Mouse (Mus musculus) hindbrain, embryonic 13.5 days (tissue): Measurements from ENCODE around the gene Sarnp. TPM values are rescaled to one million over a fixed set of nuclear protein-coding genes. Genes with fewer than 3 reads are reported as not detected.
A peak's percentile ranks its signal among the peaks of the same experiment; 100 is the strongest.

Source experiments
- ATAC-seq: fragments of 200-750 bp; cut with Nextera tagmentation; 2 replicates; pipeline ENCODE4 v1.8.0; 2017; ENCODE audit warnings: moderate TSS enrichment; ENCODE audit not compliant: low FRiP score
- H3K27ac ChIP-seq: fragments of 300-500 bp; sonication (generic); 2 replicates; pipeline ENCODE4 v1.5.1; 2015; ENCODE audit warnings: inconsistent platforms, mild to moderate bottlenecking, moderate library complexity
- H3K27me3 ChIP-seq: fragments of 300-500 bp; sonication (generic); 2 replicates; pipeline ENCODE4 v1.6.1; 2015; ENCODE audit warnings: mild to moderate bottlenecking, inconsistent platforms
- H3K36me3 ChIP-seq: fragments of 300-500 bp; sonication (generic); 2 replicates; pipeline ENCODE4 v1.6.1; 2015; ENCODE audit warnings: mild to moderate bottlenecking, inconsistent platforms
- H3K4me1 ChIP-seq: fragments of 300-500 bp; sonication (generic); replicated peaks from 2 replicates; pipeline ENCODE4 v1.6.1; 2015; ENCODE audit warnings: inconsistent platforms
- H3K4me2 ChIP-seq: fragments of 300-500 bp; sonication (generic); 2 replicates; pipeline ENCODE4 v1.6.1; 2015; ENCODE audit warnings: inconsistent platforms, mild to moderate bottlenecking, moderate library complexity
- H3K4me3 ChIP-seq: fragments of 300-500 bp; sonication (generic); 2 replicates; pipeline ENCODE4 v1.5.1; 2015; ENCODE audit warnings: mild to moderate bottlenecking, inconsistent platforms
- H3K9ac ChIP-seq: fragments of 300-500 bp; sonication (generic); 2 replicates; pipeline ENCODE4 v1.6.1; 2015; ENCODE audit warnings: mild to moderate bottlenecking, inconsistent platforms
- H3K9me3 ChIP-seq: fragments of 300-500 bp; sonication (generic); 2 replicates; pipeline ENCODE4 v1.6.1; 2016; ENCODE audit warnings: inconsistent platforms
- WGBS: fragments of 180-500 bp; shearing (Covaris S2); methylation state at CpG from one replicate; pipeline ENCODE4 v1.1.7; 2015; 5-methylcytosine and 5-hydroxymethylcytosine counted together
- polyA plus RNA-seq: library from polyadenylated mRNA; unstranded; fragments of >200 nt; fragmentation: Nextera tagmentation; extraction: Ambion mirVana; gene quantifications from 2 replicates; pipeline ENCODE4 v1.2.1, GENCODE M21; 2015

The Sarnp gene
- polyA plus RNA-seq, 1 experiment from 2014 or later, result 190 TPM

GRCm38 (mm10) chr10:128922822-128923012, 105.6 kb downstream of the Sarnp start, which contains the start of gene Rdh5:
Gene Rdh5, minus strand, starts transcription at chr10:128922888.
- ATAC-seq, result no peak
- 13% methylated on average over 1 of the region's 1 CpGs for WGBS
- H3K27me3 ChIP-seq, result peaks cover 11% of the 10 kb centered on the region; the same call in 1 of the 2 replicates
- H3K4me3 ChIP-seq, result peak within 1 kb of the TSS; percentile 84
- H3K4me1 ChIP-seq, result peaks cover 61% of the 10 kb centered on the region
- H3K27ac ChIP-seq, result peak within 1 kb of the TSS; percentile 95
- H3K4me2 ChIP-seq, result peak within 1 kb of the TSS; percentile 71
- H3K9me3 ChIP-seq, result no peaks in the 10 kb centered on the region
- peak within 1 kb of the TSS; percentile 91 for H3K9ac ChIP-seq
- peaks cover 16% of the 10 kb centered on the region for H3K36me3 ChIP-seq

- WGBS, result under 1% methylated on average over 42 of the region's 42 CpGs
- H3K36me3 ChIP-seq, result peaks cover 12% of the 10 kb centered on the region
Observed at GRCm38 (mm10) chr10:128923013-128923691, 106.0 kb downstream of the Sarnp start.

GRCm38 (mm10) chr10:128923935-128924334, 106.8 kb downstream of the Sarnp start, which contains the start of gene Bloc1s1:
Gene Bloc1s1, minus strand, starts transcription at chr10:128924035.
- H3K4me3 ChIP-seq, result peak within 1 kb of the TSS; percentile 84
- peaks cover 23% of the 10 kb centered on the region for H3K27me3 ChIP-seq
- H3K36me3 ChIP-seq, result peaks cover 5% of the 10 kb centered on the region
- H3K9me3 ChIP-seq, result no peaks in the 10 kb centered on the region
- H3K27ac ChIP-seq, result peak within 1 kb of the TSS; percentile 95
- peak within 1 kb of the TSS; percentile 71 for H3K4me2 ChIP-seq
- ATAC-seq, result no peak
- peak within 1 kb of the TSS; percentile 91 for H3K9ac ChIP-seq
- H3K4me1 ChIP-seq, result peaks cover 56% of the 10 kb centered on the region
- WGBS, result 69% methylated on average over 9 of the region's 9 CpGs

More at GRCm38 (mm10) chr10:128923013-128923691, 106.0 kb downstream of the Sarnp start:
- Histone ChIP-seq H3K9me3 (no peaks in the 10 kb centered on the region), H3K27me3 (peaks cover 15% of the 10 kb centered on the region), H3K4me3 (peak overlapping the region; percentile 84), H3K4me2 (peak overlapping the region; percentile 71), H3K4me1 (peaks cover 57% of the 10 kb centered on the region), H3K9ac (peak overlapping the region; percentile 91), H3K27ac (peak overlapping the region; percentile 95)
- ATAC-seq, result peak; percentile 96

Other genes with a start within 250 kb of the Sarnp start
- 3.0 and 3.5 TPM in 2 replicates for gene Erbb3, start 227.7 kb upstream of the Sarnp start, polyA plus RNA-seq
- gene Rps26, start 190.6 kb upstream of the Sarnp start, polyA plus RNA-seq, result 482 and 485 TPM in 2 replicates
- gene Ikzf4, start 171.3 kb upstream of the Sarnp start, polyA plus RNA-seq, result 14.6 and 15.2 TPM in 2 replicates
- 14.4 and 14.6 TPM in 2 replicates for gene Suox, start 143.3 kb upstream of the Sarnp start, polyA plus RNA-seq
- 99.1 and 101 TPM in 2 replicates for gene Rab5b, start 121.1 kb upstream of the Sarnp start, polyA plus RNA-seq
- gene Pmel, start 113.1 kb upstream of the Sarnp start, polyA plus RNA-seq, result 0.32 and 0.70 TPM in 2 replicates
- 26.0 and 26.7 TPM in 2 replicates for gene Cdk2, start 112.3 kb upstream of the Sarnp start, polyA plus RNA-seq
- 6.5 and 7.0 TPM in 2 replicates for gene Dgka, start 72.5 kb upstream of the Sarnp start, polyA plus RNA-seq
- gene Pym1, start 69.4 kb upstream of the Sarnp start, polyA plus RNA-seq, result 46.5 and 50.0 TPM in 2 replicates
- gene Mmp19, start 26.4 kb upstream of the Sarnp start, polyA plus RNA-seq, result 0.51 and 0.71 TPM in 2 replicates
- gene Dnajc14, start 13.3 kb upstream of the Sarnp start, polyA plus RNA-seq, result 57.5 and 59.5 TPM in 2 replicates
- 17.9 and 18.8 TPM in 2 replicates for gene Tmem198b, start 13.0 kb upstream of the Sarnp start, polyA plus RNA-seq
- 30.2 and 34.4 TPM in 2 replicates for gene Ormdl2, start 4.3 kb downstream of the Sarnp start, polyA plus RNA-seq
- 10.2 and 10.3 TPM in 2 replicates for gene Gdf11, start 74.4 kb downstream of the Sarnp start, polyA plus RNA-seq
- gene Cd63, start 83.7 kb downstream of the Sarnp start, polyA plus RNA-seq, result 198 and 229 TPM in 2 replicates
- gene Rdh5, start 105.6 kb downstream of the Sarnp start, polyA plus RNA-seq, result 16.6 and 19.3 TPM in 2 replicates
- 281 and 286 TPM in 2 replicates for gene Bloc1s1, start 106.7 kb downstream of the Sarnp start, polyA plus RNA-seq
- gene Itga7, start 116.5 kb downstream of the Sarnp start, polyA plus RNA-seq, result 5.2 and 6.3 TPM in 2 replicates
- not detected in 2 replicates for gene Mettl7b, start 143.7 kb downstream of the Sarnp start, polyA plus RNA-seq
- gene Olfr9, start 172.1 kb downstream of the Sarnp start, polyA plus RNA-seq, result not detected in 2 replicates
- gene Olfr763, start 193.5 kb downstream of the Sarnp start, polyA plus RNA-seq, result not detected in 2 replicates
- not detected in 2 replicates for gene Olfr764-ps1, start 222.6 kb downstream of the Sarnp start, polyA plus RNA-seq
- not detected in 2 replicates for gene Olfr765, start 232.7 kb downstream of the Sarnp start, polyA plus RNA-seq